Mouse (Mus musculus) neutrophil, adult 5-6 weeks (primary cell): ENCODE measurements around the gene Sec23a. TPM values are rescaled to one million over a fixed set of nuclear protein-coding genes. Genes with fewer than 3 reads are reported as not detected.

Experiments
- total RNA-seq: library from RNA; stranded (forward); fragments of 200-1000 nt; gene quantifications from 2 replicates; pipeline ENCODE4 v1.2.3, GENCODE M21; 2017

Sec23a gene
- total RNA-seq, 1 experiment from 2014 or later = 31.1 TPM

Other genes starting within 250 kb of the Sec23a start
- gene Gemin2, start 1.4 kb upstream of the Sec23a start, total RNA-seq = 9.1 and 13.5 TPM in 2 replicates
- 59.7 and 81.9 TPM in 2 replicates for gene Trappc6b, start 49.5 kb upstream of the Sec23a start, total RNA-seq
- gene Pnn, start 54.9 kb upstream of the Sec23a start, total RNA-seq = 122 and 141 TPM in 2 replicates
- gene Mia2, start 83.8 kb upstream of the Sec23a start, total RNA-seq = 319 and 342 TPM in 2 replicates
- 46.0 and 65.1 TPM in 2 replicates for gene Fbxo33, start 207.7 kb upstream of the Sec23a start, total RNA-seq